19 mouse cellular contexts compared by ENCODE assay signal in the genomic region with DNA sequence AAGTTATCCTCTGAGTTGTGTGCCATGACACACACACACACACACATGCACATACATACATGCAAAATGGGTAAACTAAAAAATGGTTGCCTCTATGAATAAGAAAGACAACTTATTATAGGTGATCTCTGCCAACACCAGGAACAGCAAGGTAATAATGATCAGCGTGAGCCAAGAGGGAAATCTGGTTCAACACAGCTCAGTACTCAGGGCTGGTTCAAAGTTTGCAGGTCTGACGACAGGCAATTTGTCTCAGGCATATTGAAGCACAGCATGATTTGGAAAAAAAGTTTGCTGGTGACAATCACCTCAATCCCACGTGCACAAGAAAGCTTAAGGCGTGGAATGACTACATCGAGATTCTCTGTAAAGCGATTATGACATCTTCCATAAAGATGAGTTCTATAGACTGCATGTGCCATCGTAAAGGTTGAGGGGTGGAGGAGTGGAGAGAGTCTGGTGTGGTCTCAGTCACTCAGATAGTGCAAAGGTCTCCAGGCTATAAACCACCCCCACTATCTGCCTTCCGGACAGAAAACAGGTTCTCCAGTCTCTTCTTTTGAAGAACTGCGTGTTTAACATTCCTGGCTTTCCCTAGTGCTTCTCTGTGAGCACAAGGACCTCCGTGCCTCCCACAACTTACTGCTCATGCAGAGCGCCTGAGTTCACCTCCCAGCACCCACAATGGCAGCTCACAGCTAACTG. TPM values are rescaled to one million over a fixed set of nuclear protein-coding genes. Genes with fewer than 3 reads are reported as not detected.
A peak's percentile ranks its signal among the peaks of the same experiment; 100 is the strongest.
DNase-seq lines count a peak whose midpoint lies in the region; ATAC-seq and TF ChIP-seq lines count a peak whose summit lies in the region.
"Had no signal": no experiment of that assay in that cellular context is flagged by ENCODE, and none has a peak within 500 bp of the region (broad histone marks: within the 10 kb centered on the region; RNA-seq: fewer than 3 reads in every experiment).

No protein-coding gene starts in this region.

- peaks cover 77% of the 10 kb centered on the region for H3K4me1 ChIP-seq in liver, embryonic 15.5 days (replicated peaks)
- peaks cover 35% of the 10 kb centered on the region for H3K4me1 ChIP-seq in liver, embryonic 11.5 days (replicated peaks; ENCODE audit: control insufficient read depth, insufficient read depth, low read length)
- H3K4me1 ChIP-seq in kidney, postnatal 0 days (replicated peaks; ENCODE audit: insufficient read depth, low read length), result no peaks in the 10 kb centered on the region

- ATAC-seq in liver, embryonic 15.5 days (ENCODE audit: insufficient read depth), result no peak
- no peak for ATAC-seq in liver, embryonic 11.5 days (replicated peaks; ENCODE audit: low FRiP score)
- peak; percentile 51; the same call in 1 of the 2 replicates for ATAC-seq in kidney, postnatal 0 days (replicated peaks; ENCODE audit: low FRiP score, low read depth)
- ATAC-seq: forebrain, embryonic 13.5 days; Patski had no signal

- no peaks in the 10 kb centered on the region for H3K27me3 ChIP-seq in liver, embryonic 15.5 days
- H3K27me3 ChIP-seq in liver, embryonic 11.5 days (replicated peaks; ENCODE audit: control insufficient read depth, insufficient read depth, low read length), result no peaks in the 10 kb centered on the region
- no peaks in the 10 kb centered on the region for H3K27me3 ChIP-seq in kidney, postnatal 0 days (ENCODE audit: insufficient read depth, low read length)
- H3K27me3 ChIP-seq: forebrain, embryonic 13.5 days; heart, embryonic 12.5 days; hindbrain, embryonic 12.5 days; lung, embryonic 15.5 days; Patski had no signal

- 62% methylated on average over 11 of the region's 11 CpGs for WGBS in liver, embryonic 15.5 days (ENCODE audit: insufficient replicate concordance)
- 72% methylated on average over 11 of the region's 11 CpGs for WGBS in liver, embryonic 11.5 days
- 60% methylated on average over 11 of the region's 11 CpGs for WGBS in kidney, postnatal 0 days

- no peak for TF ChIP-seq CTCF in kidney, postnatal 0 days (IDR thresholded peaks at IDR 0.05; ENCODE audit: low read depth)

- no peaks in the 10 kb centered on the region for H3K9me3 ChIP-seq in liver, embryonic 15.5 days (replicated peaks)
- H3K9me3 ChIP-seq in liver, embryonic 11.5 days (ENCODE audit: control insufficient read depth, low read length), result no peaks in the 10 kb centered on the region
- no peaks in the 10 kb centered on the region for H3K9me3 ChIP-seq in kidney, postnatal 0 days (replicated peaks; ENCODE audit: low read length)
- H3K9me3 ChIP-seq: forebrain, embryonic 13.5 days; heart, embryonic 12.5 days; hindbrain, embryonic 12.5 days; lung, embryonic 15.5 days had no signal

- no peak overlapping the region for H3K9ac ChIP-seq in liver, embryonic 15.5 days
- H3K9ac ChIP-seq in liver, embryonic 11.5 days (ENCODE audit: low read depth, low read length), result no peak overlapping the region
- H3K9ac ChIP-seq in kidney, postnatal 0 days (ENCODE audit: low read depth, low read length), result no peak overlapping the region
- H3K9ac ChIP-seq: forebrain, embryonic 13.5 days; heart, embryonic 12.5 days; hindbrain, embryonic 12.5 days; lung, embryonic 15.5 days had no signal

- no peak overlapping the region for H3K4me2 ChIP-seq in liver, embryonic 15.5 days
- no peak overlapping the region for H3K4me2 ChIP-seq in liver, embryonic 11.5 days
- H3K4me2 ChIP-seq in kidney, postnatal 0 days (ENCODE audit: low read length), result no peak overlapping the region
- H3K4me2 ChIP-seq: forebrain, embryonic 13.5 days; heart, embryonic 12.5 days; hindbrain, embryonic 12.5 days; lung, embryonic 15.5 days; midbrain, embryonic 11.5 days had no signal

- no peak overlapping the region for H3K4me3 ChIP-seq in liver, embryonic 15.5 days (replicated peaks)
- no peak overlapping the region for H3K4me3 ChIP-seq in liver, embryonic 11.5 days (ENCODE audit: low read depth, low read length)
- H3K4me3 ChIP-seq in kidney, postnatal 0 days (replicated peaks; ENCODE audit: low read depth, low read length), result no peak overlapping the region
- H3K4me3 ChIP-seq: forebrain, embryonic 13.5 days; heart, embryonic 12.5 days; hindbrain, embryonic 12.5 days; lung, embryonic 15.5 days had no signal

- H3K36me3 ChIP-seq in liver, embryonic 15.5 days (replicated peaks), result peaks cover 12% of the 10 kb centered on the region; the same call in 1 of the 2 replicates
- peaks cover 6% of the 10 kb centered on the region; the same call in 1 of the 2 replicates for H3K36me3 ChIP-seq in liver, embryonic 11.5 days (ENCODE audit: control insufficient read depth, insufficient read depth, low read length)
- no peaks in the 10 kb centered on the region for H3K36me3 ChIP-seq in kidney, postnatal 0 days (ENCODE audit: insufficient read depth, low read length)
- H3K36me3 ChIP-seq: heart, embryonic 12.5 days; hindbrain, embryonic 12.5 days; lung, embryonic 15.5 days had no signal

- peak overlapping the region; percentile 49; the same call in 1 of the 2 replicates for H3K27ac ChIP-seq in liver, embryonic 15.5 days (replicated peaks)
- H3K27ac ChIP-seq in liver, embryonic 11.5 days (ENCODE audit: low read depth, low read length), result no peak overlapping the region
- peak overlapping the region; percentile 42; the same call in 1 of the 2 replicates for H3K27ac ChIP-seq in kidney, postnatal 0 days
- H3K27ac ChIP-seq: forebrain, embryonic 13.5 days; hindbrain, embryonic 12.5 days; lung, embryonic 15.5 days had no signal

- DNase-seq in embryo, embryonic 9.5 days (ENCODE audit: extremely low spot score), result peak; percentile 12
- no peak for DNase-seq in embryo, embryonic 11 days
- no peak for DNase-seq in liver, embryonic 11.5 days (ENCODE audit: low spot score)
- DNase-seq in kidney, postnatal 0 days (ENCODE audit: low spot score), result peak; percentile 44
- no peak for DNase-seq in retina, postnatal 1 day
- no peak for DNase-seq in lung, postnatal 25 days (ENCODE audit: low spot score)
- no peak for DNase-seq in cerebellum, adult 11-12 months
- DNase-seq: adrenal gland, postnatal 36 days; cerebellum, adult 18-20 months; gastrocnemius, postnatal 36 days; heart, postnatal 14 days; thymus, postnatal 25 days had no signal

RNA-seq across cellular contexts. Expression of a gene that starts 6.0 kb away (rescaled TPM):
- polyA plus RNA-seq in liver, embryonic 15.5 days (2015; fragmentation: Nextera tagmentation; extraction: Ambion mirVana), result 54.8 and 56.2 TPM in 2 replicates
- polyA plus RNA-seq in liver, embryonic 11.5 days (2014; fragmentation: Nextera tagmentation; extraction: Ambion mirVana), result 142 and 149 TPM in 2 replicates
- 106 and 117 TPM in 2 replicates for polyA plus RNA-seq in kidney, postnatal 0 days (2015; fragmentation: Nextera tagmentation; extraction: Ambion mirVana)

RNA-seq across cellular contexts. Expression of a gene that starts 22.1 kb away (rescaled TPM):
- not detected in 2 replicates for polyA plus RNA-seq in liver, embryonic 15.5 days (2015; fragmentation: Nextera tagmentation; extraction: Ambion mirVana)
- polyA plus RNA-seq in liver, embryonic 11.5 days (2014; fragmentation: Nextera tagmentation; extraction: Ambion mirVana), result not detected in 2 replicates
- 0.14 and 0.33 TPM in 2 replicates for polyA plus RNA-seq in kidney, postnatal 0 days (2015; fragmentation: Nextera tagmentation; extraction: Ambion mirVana)
- polyA plus RNA-seq: heart, embryonic 12.5 days had no signal

Comparison
In these comparisons a context has a peak if more than half of its experiments do, and no peak if none do; other contexts are left out.
1. DNase-seq: peak in embryo, embryonic 9.5 days (single experiment) and kidney, postnatal 0 days (single experiment); none in embryo, embryonic 11 days (single experiment), liver, embryonic 11.5 days (single experiment), retina, postnatal 1 day (single experiment), lung, postnatal 25 days (single experiment) and cerebellum, adult 11-12 months (single experiment).